Mouse (Mus musculus) kidney, adult 8-10 months (tissue): ENCODE data around the gene Zfp729a.
"Not testable (repeated sequence)": the region's sequence is repeated elsewhere in the genome, so short reads cannot be mapped to it uniquely, and the experiment has no call there.

Source experiments
- DNase-seq, 2 experiments: peaks; one replicate each; pipeline ENCODE4 v3.0.0; 2022

The Zfp729a gene

GRCm38 (mm10) chr13:67637294-67638007 is at the start of gene Zfp729a, which contains the start of gene Gm49345:
Gene Zfp729a, minus strand, starts transcription at chr13:67637791.
Gene Gm49345, minus strand, starts transcription at chr13:67637769.
- peak; percentile 89 to 90 for DNase-seq

GRCm38 (mm10) chr13:67686971-67687370 is 49.4 kb upstream of the Zfp729a start, which contains the start of gene Zfp738:
Gene Zfp738, minus strand, starts transcription at chr13:67687071.
- DNase-seq: no peak

- DNase-seq: not testable (repeated sequence)
Measured at GRCm38 (mm10) chr13:67683841-67684240, 46.2 kb upstream of the Zfp729a start.

- DNase-seq: peak; percentile 90 to 91
Measured at GRCm38 (mm10) chr13:67682959-67683735, 45.6 kb upstream of the Zfp729a start.

GRCm38 (mm10) chr13:67674902-67675301 is 37.3 kb upstream of the Zfp729a start:
- DNase-seq: no peak

GRCm38 (mm10) chr13:67652496-67652895 is 14.9 kb upstream of the Zfp729a start:
- DNase-seq: no peak

GRCm38 (mm10) chr13:67610108-67610507 is 27.5 kb downstream of the Zfp729a start:
- DNase-seq: no peak

GRCm38 (mm10) chr13:67609066-67609876 is 28.3 kb downstream of the Zfp729a start, which contains the start of gene Zfp729b:
Gene Zfp729b, minus strand, starts transcription at chr13:67609707.
- DNase-seq: peak; percentile 86 to 94

GRCm38 (mm10) chr13:67572591-67573189 is 64.9 kb downstream of the Zfp729a start:
- DNase-seq: no peak
